Mouse (Mus musculus): ENCODE measurements around the gene Cyp2t4.

GRCm38 (mm10) chr7:27203730-27204449 is 50.4 kb downstream of the Cyp2t4 start:
- no peak for TF ChIP-seq CTCF (IDR thresholded peaks at IDR 0.05; ENCODE audit: low read depth)
- TF ChIP-seq EP300 (IDR thresholded peaks at IDR 0.05; ENCODE audit: low read depth), result no peak

Measured in heart, postnatal 0 days (tissue).